ENCODE assay signal across 8 mouse cellular contexts in the genomic region with DNA sequence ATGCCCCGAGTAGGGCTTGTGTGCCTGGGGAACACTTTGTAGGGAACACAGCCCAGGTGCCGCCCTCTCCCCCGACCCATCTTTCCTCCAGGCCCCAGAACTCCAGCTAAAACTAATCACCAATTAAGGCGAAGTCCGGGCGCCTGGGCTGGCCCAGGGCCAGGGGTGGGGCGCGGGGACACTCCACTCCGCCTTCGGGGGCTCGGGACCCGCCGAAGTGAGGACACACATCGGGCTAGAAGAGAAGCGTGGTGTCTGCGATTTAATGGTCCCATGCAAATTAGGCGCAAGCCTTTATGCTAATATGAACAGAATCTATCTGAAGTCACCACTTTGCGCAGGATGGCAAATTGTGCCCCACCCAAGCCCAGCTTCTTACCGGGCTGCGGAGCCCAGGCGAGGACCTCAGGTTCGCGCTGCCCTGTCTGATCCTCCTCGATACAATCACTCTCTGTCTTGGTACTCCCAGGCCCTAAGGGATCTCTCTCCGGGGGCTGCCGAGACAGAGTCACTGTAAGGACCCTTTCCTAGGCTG. TPM values are rescaled to one million over a fixed set of nuclear protein-coding genes. Genes with fewer than 3 reads are reported as not detected.
DNase-seq lines count a peak whose midpoint lies in the region; ATAC-seq lines count a peak whose summit lies in the region.

No protein-coding gene starts in this region.

- H3K9me3 ChIP-seq in heart, embryonic 12.5 days (replicated peaks), result 0 out of 2 replicates have a peak, but pooled peaks cover 3% of the 10 kb centered on the region
- H3K9me3 ChIP-seq in limb, embryonic 10.5 days (replicated peaks), result no peaks in the 10 kb centered on the region
- no peaks in the 10 kb centered on the region for H3K9me3 ChIP-seq in midbrain, embryonic 14.5 days (ENCODE audit: control insufficient read depth, low read length)

- peak overlapping the region; percentile 97 for H3K4me2 ChIP-seq in heart, embryonic 12.5 days
- H3K4me2 ChIP-seq in midbrain, embryonic 14.5 days (ENCODE audit: low read length), result peak overlapping the region; percentile 98

- peaks cover 25% of the 10 kb centered on the region for H3K36me3 ChIP-seq in heart, embryonic 12.5 days
- peaks cover 62% of the 10 kb centered on the region for H3K36me3 ChIP-seq in limb, embryonic 10.5 days
- H3K36me3 ChIP-seq in midbrain, embryonic 14.5 days (ENCODE audit: control insufficient read depth, insufficient read depth, low read length), result peaks cover 29% of the 10 kb centered on the region

- peak overlapping the region; percentile 56 for H3K27ac ChIP-seq in heart, embryonic 12.5 days (ENCODE audit: poor library complexity, severe bottlenecking)
- H3K27ac ChIP-seq in limb, embryonic 10.5 days, result peak overlapping the region; percentile 94
- H3K27ac ChIP-seq in midbrain, embryonic 14.5 days (replicated peaks; ENCODE audit: low read depth, low read length), result peak overlapping the region; percentile 74

- intact Hi-C loops in left cerebral cortex, postnatal 14 days (cut with DNase I), result no loop called here

- peak overlapping the region; percentile 81 for H3K4me3 ChIP-seq in heart, embryonic 12.5 days
- peak overlapping the region; percentile 79 for H3K4me3 ChIP-seq in limb, embryonic 10.5 days
- peak overlapping the region; percentile 65 for H3K4me3 ChIP-seq in midbrain, embryonic 14.5 days (replicated peaks; ENCODE audit: low read depth, low read length)

- DNase-seq in thymus, postnatal 36 days, result peak; percentile 1 to 4
- DNase-seq in thymus, postnatal 14 days, result no peak
- DNase-seq in embryo, embryonic 10.5 days (ENCODE audit: low spot score), result peak; percentile 69
- DNase-seq in limb, embryonic 10.5 days (ENCODE audit: low spot score), result no peak
- peak; percentile 58 for DNase-seq in midbrain, embryonic 14.5 days
- DNase-seq in thymus, postnatal 25 days, result no peak
- no peak for DNase-seq in left cerebral cortex, postnatal 14 days (ENCODE audit: low spot score in 2 of 2)

- ATAC-seq in heart, embryonic 12.5 days (ENCODE audit: insufficient number of reproducible peaks, low FRiP score), result peak; percentile 15
- ATAC-seq in midbrain, embryonic 14.5 days (ENCODE audit: low FRiP score, low TSS enrichment), result peak; percentile 5; the same call in 1 of the 2 replicates

- H3K9ac ChIP-seq in heart, embryonic 12.5 days, result peak overlapping the region; percentile 83
- H3K9ac ChIP-seq in midbrain, embryonic 14.5 days (replicated peaks; ENCODE audit: low read length), result peak overlapping the region; percentile 85

- 0% methylated on average over 26 of the region's 26 CpGs for WGBS in heart, embryonic 12.5 days
- under 1% methylated on average over 26 of the region's 26 CpGs for WGBS in limb, embryonic 10.5 days
- under 1% methylated on average over 26 of the region's 26 CpGs for WGBS in midbrain, embryonic 14.5 days

- peaks cover 14% of the 10 kb centered on the region for H3K27me3 ChIP-seq in heart, embryonic 12.5 days (replicated peaks)
- H3K27me3 ChIP-seq in limb, embryonic 10.5 days (ENCODE audit: low read depth, poor library complexity, severe bottlenecking), result peaks cover 14% of the 10 kb centered on the region
- no peaks in the 10 kb centered on the region for H3K27me3 ChIP-seq in midbrain, embryonic 14.5 days (ENCODE audit: control insufficient read depth, insufficient read depth, low read length)

- peaks cover 40% of the 10 kb centered on the region for H3K4me1 ChIP-seq in heart, embryonic 12.5 days (replicated peaks)
- peaks cover 63% of the 10 kb centered on the region for H3K4me1 ChIP-seq in limb, embryonic 10.5 days
- peaks cover 25% of the 10 kb centered on the region for H3K4me1 ChIP-seq in midbrain, embryonic 14.5 days (ENCODE audit: control insufficient read depth, insufficient read depth, low read length)

RNA-seq across cellular contexts. Expression of a gene that starts 0.7 kb away (rescaled TPM):
- 21.3 and 23.1 TPM in 2 replicates for polyA plus RNA-seq in heart, embryonic 12.5 days (2016; fragmentation: Nextera tagmentation; extraction: Ambion mirVana)
- 25.8 and 36.3 TPM in 2 replicates for polyA plus RNA-seq in limb, embryonic 10.5 days (2016; fragmentation: Nextera tagmentation; extraction: Ambion mirVana)
- 19.0 and 19.6 TPM in 2 replicates for polyA plus RNA-seq in midbrain, embryonic 14.5 days (2014; fragmentation: Nextera tagmentation; extraction: Ambion mirVana)
- 100 to 1,000 TPM in 1 of 2 experiments, 10 to 100 TPM in 1; 92.9 to 103 TPM for total RNA-seq in left cerebral cortex, postnatal 14 days (2021)

RNA-seq across cellular contexts. Expression of a gene that starts 6.3 kb away (rescaled TPM):
- 74.3 and 75.1 TPM in 2 replicates for polyA plus RNA-seq in heart, embryonic 12.5 days (2016; fragmentation: Nextera tagmentation; extraction: Ambion mirVana)
- polyA plus RNA-seq in limb, embryonic 10.5 days (2016; fragmentation: Nextera tagmentation; extraction: Ambion mirVana), result 91.4 and 122 TPM in 2 replicates
- 219 and 244 TPM in 2 replicates for polyA plus RNA-seq in midbrain, embryonic 14.5 days (2014; fragmentation: Nextera tagmentation; extraction: Ambion mirVana)
- total RNA-seq in left cerebral cortex, postnatal 14 days (2021), result 100 to 1,000 TPM; 202 to 203 TPM

RNA-seq across cellular contexts. Expression of a gene that starts 8.7 kb away (rescaled TPM):
- polyA plus RNA-seq in heart, embryonic 12.5 days (2016; fragmentation: Nextera tagmentation; extraction: Ambion mirVana), result 20.2 and 21.0 TPM in 2 replicates
- 3.4 and 4.1 TPM in 2 replicates for polyA plus RNA-seq in limb, embryonic 10.5 days (2016; fragmentation: Nextera tagmentation; extraction: Ambion mirVana)
- polyA plus RNA-seq in midbrain, embryonic 14.5 days (2014; fragmentation: Nextera tagmentation; extraction: Ambion mirVana), result 0.58 and 0.66 TPM in 2 replicates
- total RNA-seq in left cerebral cortex, postnatal 14 days (2021), result 1 to 10 TPM; 1.1 to 1.4 TPM

RNA-seq across cellular contexts. Expression of a gene that starts 22.2 kb away (rescaled TPM):
- 29.7 and 31.5 TPM in 2 replicates for polyA plus RNA-seq in heart, embryonic 12.5 days (2016; fragmentation: Nextera tagmentation; extraction: Ambion mirVana)
- 25.0 and 27.8 TPM in 2 replicates for polyA plus RNA-seq in limb, embryonic 10.5 days (2016; fragmentation: Nextera tagmentation; extraction: Ambion mirVana)
- polyA plus RNA-seq in midbrain, embryonic 14.5 days (2014; fragmentation: Nextera tagmentation; extraction: Ambion mirVana), result 12.5 and 14.6 TPM in 2 replicates
- total RNA-seq in left cerebral cortex, postnatal 14 days (2021), result 10 to 100 TPM; 63.6 to 78.9 TPM

RNA-seq across cellular contexts. Expression of a gene that starts 24.2 kb away (rescaled TPM):
- polyA plus RNA-seq in heart, embryonic 12.5 days (2016; fragmentation: Nextera tagmentation; extraction: Ambion mirVana), result 1.9 and 2.4 TPM in 2 replicates
- polyA plus RNA-seq in limb, embryonic 10.5 days (2016; fragmentation: Nextera tagmentation; extraction: Ambion mirVana), result 2.8 and 3.4 TPM in 2 replicates
- 66.8 and 74.1 TPM in 2 replicates for polyA plus RNA-seq in midbrain, embryonic 14.5 days (2014; fragmentation: Nextera tagmentation; extraction: Ambion mirVana)
- 100 to 1,000 TPM; 108 to 110 TPM for total RNA-seq in left cerebral cortex, postnatal 14 days (2021)

Comparison
In these comparisons a context has a peak if more than half of its experiments do, and no peak if none do; other contexts are left out.
1. DNase-seq: peak in thymus, postnatal 36 days (2 of 2), embryo, embryonic 10.5 days (single experiment) and midbrain, embryonic 14.5 days (single experiment); none in thymus, postnatal 14 days (single experiment), limb, embryonic 10.5 days (single experiment), thymus, postnatal 25 days (single experiment) and left cerebral cortex, postnatal 14 days (0 of 2).
2. Peak in every context shown above with its lines, with median percentiles within 50 percentile points of each other: H3K27ac ChIP-seq and H3K4me3 ChIP-seq.